Mouse (Mus musculus) B cell, adult 2 months (primary cell): ENCODE results near the gene Homer3.

ENCODE experiments used
- DNase-seq, 2 experiments: peaks; one replicate each; pipeline ENCODE4 v3.0.0; 2022

Homer3 gene

DNA sequence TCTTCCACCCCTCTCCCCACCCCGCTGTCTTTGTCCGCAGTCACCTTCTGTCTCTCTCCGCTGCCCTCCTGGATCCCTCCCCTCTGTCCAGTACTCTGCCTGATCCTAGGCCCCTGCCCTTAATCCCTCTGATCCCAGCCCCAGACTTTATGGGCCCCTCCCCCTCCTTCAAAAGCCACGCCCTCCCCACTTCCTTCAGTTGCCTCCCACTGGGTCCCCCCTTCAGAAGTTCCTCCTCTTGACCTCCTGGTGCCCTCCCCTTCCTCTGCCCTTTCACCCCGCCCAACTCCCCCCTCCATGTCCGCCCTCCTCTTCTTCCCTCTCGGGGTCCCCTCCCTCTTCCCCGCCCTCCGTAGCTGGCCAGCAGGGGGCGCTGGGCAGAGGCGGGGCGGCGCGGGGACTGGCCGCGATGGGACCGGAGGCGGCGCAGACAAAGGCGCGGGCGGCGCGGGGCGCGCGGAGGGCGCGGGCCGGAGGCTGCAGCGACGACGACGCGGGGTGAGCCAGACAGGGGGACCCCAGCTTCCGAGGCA lies at the start of gene Homer3:
Gene Homer3, plus strand, starts transcription at position 225 of the 533 bp plus-strand sequence.
- DNase-seq = peak; percentile 91 to 92

GRCm38 (mm10) chr8:70233606-70234005 lies 49.0 kb upstream of the Homer3 start:
- DNase-seq = no peak

- DNase-seq = peak; percentile 94 to 95
Observed at GRCm38 (mm10) chr8:70234080-70234780, 48.4 kb upstream of the Homer3 start, which contains the start of the genes Sugp2 and Armc6. Gene Sugp2 (plus strand): TSS chr8:70234226. Gene Armc6 (minus strand): TSS chr8:70234466.

- DNase-seq = no peak
Observed at GRCm38 (mm10) chr8:70234781-70235128, 47.9 kb upstream of the Homer3 start.

DNA sequence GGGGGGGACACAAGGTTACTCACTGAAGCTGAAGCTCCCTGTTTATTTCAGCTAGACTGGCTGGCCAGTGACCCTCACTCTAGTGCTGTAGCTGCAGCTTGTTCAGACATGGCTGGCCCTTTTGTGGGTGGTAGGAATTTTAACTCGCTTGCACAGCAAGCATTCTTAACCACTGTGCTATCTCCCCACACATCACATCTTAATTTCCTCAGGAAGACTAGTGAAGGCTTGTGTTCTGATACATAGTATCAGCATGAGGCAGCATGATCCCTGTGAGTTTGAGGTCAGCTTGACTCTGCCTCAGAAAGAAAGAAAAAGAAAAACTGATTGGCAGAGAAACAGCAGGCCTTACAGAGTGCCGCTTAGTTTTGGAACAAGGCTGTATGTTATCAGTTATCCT lies 44.8 kb upstream of the Homer3 start:
- DNase-seq = no peak

DNA sequence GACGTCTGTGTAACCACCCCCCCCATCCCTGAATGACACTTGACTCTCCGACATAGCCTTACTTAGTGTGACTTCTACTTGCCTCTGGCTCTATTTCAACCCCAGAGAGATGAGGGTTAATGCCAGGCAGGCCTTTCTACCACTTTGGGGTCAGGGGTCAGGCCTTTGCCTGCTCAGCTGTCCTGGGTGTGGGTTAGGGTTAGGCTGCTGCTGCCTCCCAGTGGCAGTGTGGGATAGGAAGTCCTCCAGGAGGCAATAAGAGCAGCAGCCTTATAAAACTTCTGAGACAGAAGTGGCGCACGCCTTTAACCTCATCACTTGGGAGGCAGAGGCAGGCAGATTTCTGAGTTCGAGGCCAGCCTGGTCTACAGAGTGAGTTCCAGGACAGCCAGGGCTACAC lies 42.0 kb upstream of the Homer3 start:
- DNase-seq = peak; percentile 15 to 28

- no peak for DNase-seq
Observed at GRCm38 (mm10) chr8:70246622-70247021, 36.0 kb upstream of the Homer3 start.

DNA sequence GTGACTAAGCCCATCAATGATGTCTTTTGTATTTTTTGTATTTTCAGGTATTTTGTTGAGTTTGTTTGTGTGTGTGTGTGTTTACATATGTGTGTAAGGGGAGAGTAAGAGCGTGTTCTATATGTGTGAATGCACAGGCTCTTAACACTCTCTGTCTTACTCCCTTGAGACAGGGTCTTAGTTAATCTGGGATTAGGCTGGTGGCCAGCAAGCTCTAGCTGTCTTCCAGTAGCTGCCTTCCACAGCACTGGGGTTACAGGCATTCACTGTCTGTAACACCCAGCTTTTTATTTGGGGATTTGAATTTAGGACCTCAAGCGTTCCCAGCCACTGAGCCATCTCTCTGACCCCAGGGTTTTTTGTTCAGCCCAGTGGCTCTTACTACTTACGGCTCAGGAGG lies 34.8 kb upstream of the Homer3 start:
- no peak for DNase-seq

GRCm38 (mm10) chr8:70254628-70255027 lies 28.0 kb upstream of the Homer3 start:
- DNase-seq = no peak

DNA sequence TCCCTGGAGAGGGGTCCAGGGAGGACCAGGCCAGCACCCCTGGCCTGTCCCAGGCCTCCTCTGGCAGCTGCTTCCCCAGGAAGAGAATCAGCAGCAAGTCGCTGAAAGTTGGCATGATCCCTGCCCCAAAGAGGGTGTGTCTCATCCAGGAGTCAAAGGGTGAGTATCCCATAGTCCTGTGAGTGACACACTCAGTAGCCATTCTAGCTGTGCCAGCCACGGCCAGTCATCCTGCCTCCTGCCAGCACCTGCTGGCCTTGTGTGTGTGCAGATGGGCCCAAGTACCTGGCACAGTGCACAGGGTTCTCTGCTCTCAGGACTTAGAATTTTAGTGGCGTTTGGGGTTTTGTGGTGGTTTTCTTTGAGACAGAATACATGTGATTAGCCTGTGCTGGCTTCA lies 25.2 kb upstream of the Homer3 start:
- DNase-seq = no peak

DNA sequence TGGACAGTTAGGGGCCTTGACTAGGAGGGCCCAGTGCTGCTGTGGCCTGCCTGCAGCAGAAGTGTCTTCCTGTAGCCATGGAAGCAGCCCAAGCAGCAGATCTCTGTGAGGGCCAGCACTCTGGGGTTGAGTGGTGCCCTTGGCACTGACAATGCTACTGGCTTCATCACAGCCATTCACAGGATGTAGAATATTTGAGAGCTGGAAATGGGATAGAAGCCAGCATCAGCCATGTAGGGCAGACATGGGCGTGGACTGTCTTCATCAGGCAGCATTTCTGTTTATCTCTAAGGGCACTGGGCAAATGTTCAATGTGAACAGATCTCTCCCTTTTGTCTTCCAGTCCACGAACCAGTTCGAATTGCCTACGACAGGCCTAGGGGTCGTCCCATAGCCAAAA lies 24.0 kb upstream of the Homer3 start:
- no peak for DNase-seq

DNA sequence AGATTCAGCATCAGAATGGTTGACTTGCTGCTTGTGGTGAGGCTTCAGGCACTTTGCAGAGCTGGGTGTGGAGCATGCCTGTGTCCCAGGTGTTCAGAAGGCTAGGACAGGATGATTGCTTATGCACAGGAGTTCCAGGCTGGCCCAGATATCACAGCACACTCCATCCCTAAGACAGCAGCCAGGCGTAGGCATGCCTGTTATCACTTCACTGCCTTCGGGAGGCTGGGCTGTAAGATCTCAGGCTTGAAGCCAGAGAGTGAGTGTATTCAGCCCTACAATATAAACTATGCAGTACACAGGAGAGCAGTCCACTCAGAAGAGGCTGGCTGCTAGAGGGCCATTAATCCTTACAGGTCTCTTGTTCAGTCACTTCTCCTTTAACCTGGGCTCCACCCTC lies 23.6 kb upstream of the Homer3 start:
- DNase-seq = no peak

- DNase-seq = no peak
Observed at GRCm38 (mm10) chr8:70267674-70268073, 15.0 kb upstream of the Homer3 start.

DNA sequence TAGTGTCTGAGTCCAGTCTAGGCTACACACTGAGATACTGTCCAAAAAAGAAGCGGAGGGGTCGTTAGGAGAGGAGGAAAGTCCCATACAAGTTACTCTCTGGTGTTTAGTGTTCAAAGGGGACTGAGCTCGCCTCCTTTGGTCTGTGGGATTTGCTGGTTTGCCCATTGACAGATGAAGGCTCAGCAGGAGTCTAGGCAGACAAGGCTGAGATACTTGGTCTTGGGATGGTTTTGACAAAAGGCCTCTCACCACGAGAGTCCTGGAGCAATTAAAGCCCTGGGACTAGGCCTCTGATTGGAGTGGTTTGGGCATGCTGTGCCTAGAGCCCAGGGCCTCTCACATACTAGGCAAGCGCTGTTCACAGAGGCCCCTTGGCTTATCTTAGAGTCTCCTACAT lies 14.3 kb upstream of the Homer3 start:
- DNase-seq = no peak

- DNase-seq = peak; percentile 36 to 39
Observed at GRCm38 (mm10) chr8:70268799-70269565, 13.6 kb upstream of the Homer3 start.

DNA sequence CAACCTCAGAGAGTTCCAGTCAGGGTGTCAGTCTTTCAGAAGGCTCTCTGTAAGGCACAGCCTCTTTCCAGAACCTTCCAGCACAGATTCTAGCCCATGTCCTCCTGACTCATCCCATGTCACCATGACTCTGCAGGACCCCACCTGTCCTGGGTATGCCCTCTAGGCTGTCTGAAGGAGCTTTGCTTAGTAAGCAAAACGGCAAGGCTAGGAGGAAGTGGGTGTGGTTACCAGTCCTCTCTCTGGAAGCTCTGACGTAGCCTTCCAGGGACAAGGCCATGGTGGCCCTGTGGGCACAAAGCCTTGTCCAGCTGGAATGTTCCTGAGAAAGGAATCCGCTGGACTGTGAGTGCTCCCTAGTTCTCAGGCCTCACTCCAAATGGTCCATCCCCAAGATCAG lies 9.7 kb upstream of the Homer3 start:
- no peak for DNase-seq

DNA sequence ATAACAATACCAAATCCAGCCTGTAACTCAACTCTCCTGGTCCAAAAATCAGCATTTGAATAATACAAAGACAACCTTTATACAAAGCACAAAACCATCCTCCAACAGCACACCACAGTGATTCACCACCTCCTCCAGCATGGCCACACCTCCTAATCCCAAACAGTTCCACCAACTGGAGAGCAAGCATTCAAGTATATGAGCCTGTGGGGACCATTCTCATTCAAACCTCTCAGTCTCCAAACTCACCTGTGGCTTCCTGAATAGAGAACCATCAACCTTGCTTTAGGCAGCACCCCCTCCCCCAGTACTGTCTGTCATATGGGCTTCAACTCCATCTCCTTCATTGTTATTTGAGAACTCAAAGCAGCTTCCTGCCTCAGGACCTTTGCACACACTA lies 8.3 kb upstream of the Homer3 start:
- DNase-seq = no peak

DNA sequence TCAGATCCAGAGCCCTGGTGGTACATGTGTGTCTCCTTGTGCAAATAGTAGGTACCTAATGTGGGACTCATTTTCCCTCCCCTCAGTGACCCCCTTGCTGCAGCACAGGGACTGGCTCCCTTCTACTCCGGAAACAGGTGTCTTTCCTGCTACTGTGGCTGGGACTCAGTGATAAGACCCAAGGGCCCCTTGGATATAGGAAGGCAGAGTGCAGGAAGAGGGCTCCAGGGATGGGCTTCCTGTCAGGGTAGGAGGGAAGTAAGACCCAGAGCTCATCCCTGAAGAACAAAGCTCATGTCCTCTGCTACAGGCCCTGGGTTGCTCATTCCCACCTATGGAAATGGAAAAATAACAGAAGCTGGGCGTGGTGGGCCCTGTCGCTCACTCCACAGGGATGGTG lies 6.2 kb upstream of the Homer3 start:
- no peak for DNase-seq

GRCm38 (mm10) chr8:70278175-70278574 lies 4.5 kb upstream of the Homer3 start:
- no peak for DNase-seq

- DNase-seq = no peak
Observed at GRCm38 (mm10) chr8:70279266-70279665, 3.4 kb upstream of the Homer3 start.

GRCm38 (mm10) chr8:70281001-70281400 lies 1.6 kb upstream of the Homer3 start:
- DNase-seq = no peak

DNA sequence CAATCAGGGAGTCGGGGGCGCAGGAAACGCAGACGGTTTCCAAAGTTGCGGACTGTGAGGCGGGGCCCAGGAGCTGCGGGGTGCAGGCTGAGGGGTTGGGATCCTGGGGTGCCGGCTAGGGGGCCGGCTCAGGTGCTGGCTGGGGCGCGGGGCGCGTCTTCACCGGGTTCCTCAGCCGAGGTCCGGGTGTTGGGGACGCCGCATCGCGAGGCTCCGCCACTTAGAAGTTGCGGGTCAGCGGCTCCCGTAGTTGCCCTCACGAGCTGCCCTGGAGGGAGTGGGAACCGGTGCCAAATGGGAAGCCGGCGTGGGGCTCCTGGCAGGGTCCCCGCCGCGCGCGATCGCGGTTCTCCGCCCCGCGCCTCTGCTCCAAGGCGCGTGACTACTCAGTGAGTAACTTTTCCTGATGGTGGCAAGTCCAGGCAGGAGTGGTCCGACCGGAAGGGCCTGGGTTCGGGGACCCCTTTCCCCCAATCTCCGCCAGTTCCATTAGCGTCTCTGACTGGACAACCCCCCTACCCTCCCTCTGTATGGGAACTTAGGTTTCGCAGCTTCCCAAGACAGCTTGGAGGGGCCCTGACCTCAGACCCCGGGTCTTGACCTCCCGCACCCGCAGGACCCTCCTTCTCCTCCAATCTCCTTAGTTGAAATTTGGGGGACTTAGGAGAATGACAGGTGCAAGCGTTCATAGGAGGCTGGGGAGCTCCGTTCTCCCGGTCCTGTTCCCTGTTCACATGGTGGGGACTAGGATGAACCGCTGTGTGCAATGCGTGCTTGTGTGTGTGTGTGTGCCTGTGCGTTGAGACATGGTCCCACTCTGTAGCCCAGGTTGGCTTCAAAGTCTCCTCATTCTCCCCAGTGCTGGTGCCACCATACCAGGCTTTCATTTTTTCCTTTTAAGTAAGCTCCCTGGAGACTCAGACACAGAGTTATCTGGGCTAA lies 780 bp downstream of the Homer3 start:
- no peak for DNase-seq

GRCm38 (mm10) chr8:70284421-70284820 lies 1.8 kb downstream of the Homer3 start:
- no peak for DNase-seq
